Mouse (Mus musculus): Measurements from ENCODE around the gene Gm5108. TPM values are rescaled to one million over a fixed set of nuclear protein-coding genes. Genes with fewer than 3 reads are reported as not detected.
A peak's percentile ranks its signal among the peaks of the same experiment; 100 is the strongest.

The Gm5108 gene
- polyA plus RNA-seq, 1 experiment from 2014 or later, result not detected

DNA sequence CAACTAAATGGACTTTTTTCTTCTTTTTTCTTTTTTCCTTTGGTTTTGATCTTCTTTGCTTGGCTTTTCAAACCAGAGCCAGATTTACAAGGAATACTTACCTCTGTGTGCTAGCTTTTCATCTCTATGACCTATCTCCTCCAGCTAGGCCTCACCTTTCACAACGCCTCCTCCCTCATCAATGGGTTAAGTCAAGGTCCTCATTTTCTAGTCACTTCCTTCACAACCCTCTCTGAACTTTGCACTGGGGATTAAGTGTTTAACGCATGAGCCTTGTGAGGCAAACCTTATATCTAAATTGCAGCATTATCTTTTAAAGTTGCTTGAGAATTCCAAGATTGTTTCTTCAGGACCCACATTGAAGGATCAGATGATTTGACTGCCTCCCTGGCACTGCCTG is 63.0 kb downstream of the Gm5108 start:
- WGBS, result 77% methylated on average over 2 of the region's 2 CpGs
- no peak overlapping the region for H3K27ac ChIP-seq (ENCODE audit: low read length)
- ATAC-seq (replicated peaks; ENCODE audit: extremely low read depth, insufficient read depth, low FRiP score), result no peak

DNA sequence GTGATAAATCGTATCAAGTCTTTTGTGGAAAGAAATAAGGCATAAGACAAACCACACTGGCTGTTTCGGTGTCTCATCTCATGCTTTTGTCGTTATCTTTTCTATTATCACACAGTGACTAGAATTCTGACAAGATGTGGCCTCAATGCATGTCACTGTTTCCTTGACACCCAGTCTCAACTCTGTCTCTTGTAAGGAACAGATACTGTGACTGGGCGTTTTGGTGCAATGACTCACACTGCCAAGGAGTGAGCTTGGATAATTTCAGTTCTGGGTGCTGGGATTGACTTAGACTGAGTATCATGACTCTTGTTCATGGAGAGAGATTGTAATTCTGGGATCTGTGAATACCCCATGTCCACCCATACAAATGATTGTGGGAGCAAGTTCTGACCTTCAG is 65.6 kb downstream of the Gm5108 start:
- Histone ChIP-seq H3K9ac (ENCODE audit: low read length) (no peak overlapping the region), H3K9me3 (replicated peaks; ENCODE audit: control insufficient read depth, low read length) (no peaks in the 10 kb centered on the region), H3K27me3 (ENCODE audit: control insufficient read depth, insufficient read depth, low read length) (no peaks in the 10 kb centered on the region), H3K27ac (ENCODE audit: low read length) (no peak overlapping the region), H3K4me1 (ENCODE audit: control insufficient read depth, insufficient read depth, low read length) (peaks cover 7% of the 10 kb centered on the region), H3K4me3 (ENCODE audit: low read length) (no peak overlapping the region), H3K36me3 (ENCODE audit: control insufficient read depth, insufficient read depth) (no peaks in the 10 kb centered on the region), H3K4me2 (ENCODE audit: low read depth, low read length) (no peak overlapping the region)
- 58% methylated on average over 4 of the region's 4 CpGs for WGBS
- ATAC-seq (replicated peaks; ENCODE audit: extremely low read depth, insufficient read depth, low FRiP score), result no peak

More for the DNA sequence above, 63.0 kb downstream of the Gm5108 start:
- H3K4me1 ChIP-seq (ENCODE audit: control insufficient read depth, insufficient read depth, low read length), result no peaks in the 10 kb centered on the region
- no peaks in the 10 kb centered on the region for H3K36me3 ChIP-seq (ENCODE audit: control insufficient read depth, insufficient read depth)
- H3K4me2 ChIP-seq (ENCODE audit: low read depth, low read length), result no peak overlapping the region
- no peaks in the 10 kb centered on the region for H3K9me3 ChIP-seq (replicated peaks; ENCODE audit: control insufficient read depth, low read length)
- H3K4me3 ChIP-seq (ENCODE audit: low read length), result no peak overlapping the region
- no peak overlapping the region for H3K9ac ChIP-seq (ENCODE audit: low read length)
- H3K27me3 ChIP-seq (ENCODE audit: control insufficient read depth, insufficient read depth, low read length), result no peaks in the 10 kb centered on the region

DNA sequence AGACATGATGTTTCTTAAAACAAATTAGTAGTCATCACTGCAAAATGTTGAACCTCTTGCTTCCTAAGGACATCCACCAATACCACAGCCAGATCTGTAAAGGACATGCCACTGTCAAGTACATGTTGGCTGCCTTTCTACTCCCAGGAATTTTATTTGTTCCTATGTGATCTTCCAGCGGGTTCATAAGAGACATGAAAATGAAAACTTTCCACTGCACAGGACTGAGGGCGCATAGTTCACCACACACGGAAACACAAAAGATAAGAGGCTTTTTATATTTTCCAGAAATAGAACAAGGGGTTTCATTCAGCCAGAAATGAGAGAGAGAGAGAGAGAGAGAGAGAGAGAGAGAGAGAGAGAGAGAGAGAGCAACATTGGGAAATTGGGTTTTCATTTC is 70.1 kb downstream of the Gm5108 start:
- Histone ChIP-seq H3K36me3 (ENCODE audit: control insufficient read depth, insufficient read depth) (no peaks in the 10 kb centered on the region), H3K9me3 (replicated peaks; ENCODE audit: control insufficient read depth, low read length) (no peaks in the 10 kb centered on the region), H3K4me1 (ENCODE audit: control insufficient read depth, insufficient read depth, low read length) (peaks cover 11% of the 10 kb centered on the region), H3K4me3 (ENCODE audit: low read length) (no peak overlapping the region), H3K27me3 (ENCODE audit: control insufficient read depth, insufficient read depth, low read length) (0 out of 2 replicates have a peak, but pooled peaks cover 2% of the 10 kb centered on the region), H3K27ac (ENCODE audit: low read length) (peak overlapping the region; percentile 68), H3K4me2 (ENCODE audit: low read depth, low read length) (peak overlapping the region; percentile 21), H3K9ac (ENCODE audit: low read length) (no peak overlapping the region)
- ATAC-seq (replicated peaks; ENCODE audit: extremely low read depth, insufficient read depth, low FRiP score), result peak; percentile 18; the same call in 1 of the 2 replicates
- WGBS, result 16% methylated on average over 3 of the region's 3 CpGs

DNA sequence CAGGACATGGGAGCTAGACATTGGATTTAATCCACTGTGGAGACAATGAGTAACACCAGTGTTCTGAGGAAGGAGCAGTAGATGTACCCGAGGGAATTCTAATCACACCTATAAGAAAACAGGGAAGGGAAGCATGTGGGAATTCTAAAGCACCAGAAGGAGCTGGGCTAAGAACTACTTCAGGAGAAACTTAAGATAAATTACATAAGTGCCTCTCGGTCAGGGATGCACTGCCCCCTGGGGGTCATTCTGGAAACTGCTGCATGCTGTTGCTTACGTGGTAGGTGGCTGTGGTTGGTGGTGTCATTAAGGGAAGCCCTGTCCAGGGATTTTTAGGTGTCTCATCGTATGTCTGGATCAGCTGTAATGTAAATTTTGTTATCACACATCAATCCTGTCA is 71.1 kb downstream of the Gm5108 start:
- Histone ChIP-seq H3K4me2 (ENCODE audit: low read depth, low read length) (no peak overlapping the region), H3K9ac (ENCODE audit: low read length) (no peak overlapping the region), H3K9me3 (replicated peaks; ENCODE audit: control insufficient read depth, low read length) (no peaks in the 10 kb centered on the region), H3K4me3 (ENCODE audit: low read length) (no peak overlapping the region), H3K27ac (ENCODE audit: low read length) (0 out of 2 replicates have a peak overlapping the region, but pooled peaks have one; percentile 46), H3K4me1 (ENCODE audit: control insufficient read depth, insufficient read depth, low read length) (peaks cover 11% of the 10 kb centered on the region), H3K27me3 (ENCODE audit: control insufficient read depth, insufficient read depth, low read length) (0 out of 2 replicates have a peak, but pooled peaks cover 2% of the 10 kb centered on the region), H3K36me3 (ENCODE audit: control insufficient read depth, insufficient read depth) (no peaks in the 10 kb centered on the region)
- ATAC-seq (replicated peaks; ENCODE audit: extremely low read depth, insufficient read depth, low FRiP score), result no peak
- WGBS, result 17% methylated on average over 4 of the region's 4 CpGs

DNA sequence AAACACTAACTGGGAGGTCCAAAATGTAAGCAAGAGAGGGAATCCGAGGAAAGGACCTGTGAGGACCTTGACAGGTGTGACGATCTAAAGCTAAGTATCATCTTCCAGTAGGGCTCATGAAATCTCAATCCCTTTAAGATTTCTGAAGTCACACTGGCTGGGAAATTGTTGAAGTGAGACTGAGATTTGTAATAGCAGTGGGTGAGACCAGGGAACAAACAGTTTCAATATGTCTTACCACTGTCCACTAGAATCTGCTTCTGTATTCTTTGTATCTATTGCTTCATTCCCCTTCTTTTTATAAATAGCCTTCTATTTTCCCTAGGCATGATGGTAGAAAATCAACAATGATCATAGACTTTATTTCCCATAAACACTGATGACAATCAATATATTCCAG is 79.4 kb downstream of the Gm5108 start:
- Histone ChIP-seq H3K4me2 (ENCODE audit: low read depth, low read length) (no peak overlapping the region), H3K27ac (ENCODE audit: low read length) (no peak overlapping the region), H3K9ac (ENCODE audit: low read length) (no peak overlapping the region), H3K36me3 (ENCODE audit: control insufficient read depth, insufficient read depth) (no peaks in the 10 kb centered on the region), H3K27me3 (ENCODE audit: control insufficient read depth, insufficient read depth, low read length) (no peaks in the 10 kb centered on the region), H3K4me3 (ENCODE audit: low read length) (no peak overlapping the region), H3K4me1 (ENCODE audit: control insufficient read depth, insufficient read depth, low read length) (no peaks in the 10 kb centered on the region), H3K9me3 (replicated peaks; ENCODE audit: control insufficient read depth, low read length) (no peaks in the 10 kb centered on the region)
- ATAC-seq (replicated peaks; ENCODE audit: extremely low read depth, insufficient read depth, low FRiP score), result no peak
- WGBS, result 70% methylated on average over 2 of the region's 2 CpGs

Other genes with a start within 250 kb of the Gm5108 start
- gene Atp8a1, start 94.2 kb upstream of the Gm5108 start, polyA plus RNA-seq (2015; fragmentation: Nextera tagmentation; extraction: Ambion mirVana), result 10.5 and 13.0 TPM in 2 replicates
- gene Gm21905, start 4.8 kb downstream of the Gm5108 start, polyA plus RNA-seq (2015; fragmentation: Nextera tagmentation; extraction: Ambion mirVana), result not detected in 2 replicates
- gene Grxcr1, start 90.2 kb downstream of the Gm5108 start, polyA plus RNA-seq (2015; fragmentation: Nextera tagmentation; extraction: Ambion mirVana), result not detected in 2 replicates